Mouse (Mus musculus) thymus, adult 2 months (tissue): ENCODE measurements around the gene Ano10.

Experiments
- CTCF ChIP-seq: fragments of 200-500 bp; IDR thresholded peaks from 2 replicates; pipeline ENCODE4 v1.5.1; 2012; ENCODE audit warnings: mild to moderate bottlenecking, control low read depth, low read length, moderate library complexity, borderline replicate concordance; ENCODE audit not compliant: control insufficient read depth, poor library complexity, insufficient read depth; ENCODE audit errors: extremely low read depth
- POLR2A ChIP-seq: fragments of 200-500 bp; IDR thresholded peaks from 2 replicates; pipeline ENCODE4 v1.6.1; 2012; ENCODE audit warnings: mild to moderate bottlenecking, low read length, control low read depth, moderate library complexity; ENCODE audit not compliant: control insufficient read depth, poor library complexity, insufficient read depth; ENCODE audit errors: extremely low read depth

- TF ChIP-seq CTCF (no peak), POLR2A (no peak)
These were observed 107.5 kb downstream of the Ano10 start for GRCm38 (mm10) chr9:122186643-122187226.
